19 mouse cellular contexts compared by ENCODE assay signal in genomic region chr6:8068979-8069378, GRCm38 (mm10).
DNase-seq lines count a peak whose midpoint lies in the region; ATAC-seq and TF ChIP-seq lines count a peak whose summit lies in the region.
"Had no signal": no experiment of that assay in that cellular context is flagged by ENCODE, and none has a peak within 500 bp of the region (broad histone marks: within the 10 kb centered on the region; RNA-seq: fewer than 3 reads in every experiment).

No protein-coding gene starts in this region.

- H3K4me3 ChIP-seq in hindbrain, postnatal 0 days (ENCODE audit: low read length), result no peak overlapping the region
- H3K4me3 ChIP-seq in hindbrain, embryonic 13.5 days, result no peak overlapping the region
- H3K4me3 ChIP-seq in limb, embryonic 10.5 days, result no peak overlapping the region
- H3K4me3 ChIP-seq: forebrain, embryonic 15.5 days; midbrain, embryonic 13.5 days had no signal

- intact Hi-C loops in left cerebral cortex, postnatal 25 days (cut with DNase I), result loop anchor here (10.0 kb wide), 1 partner anchor 666 kb away; no protein-coding TSS in a partner anchor
- intact Hi-C loops in left cerebral cortex, postnatal 4 days (cut with DNase I), result no loop called here

- no peaks in the 10 kb centered on the region for H3K4me1 ChIP-seq in hindbrain, postnatal 0 days (ENCODE audit: insufficient read depth, low read length)
- H3K4me1 ChIP-seq in hindbrain, embryonic 13.5 days (replicated peaks), result no peaks in the 10 kb centered on the region
- H3K4me1 ChIP-seq in limb, embryonic 10.5 days, result peaks cover 7% of the 10 kb centered on the region
- H3K4me1 ChIP-seq: forebrain, embryonic 15.5 days; midbrain, embryonic 13.5 days had no signal

- no peaks in the 10 kb centered on the region for H3K36me3 ChIP-seq in hindbrain, postnatal 0 days (ENCODE audit: insufficient read depth, low read length)
- no peaks in the 10 kb centered on the region for H3K36me3 ChIP-seq in hindbrain, embryonic 13.5 days
- H3K36me3 ChIP-seq in limb, embryonic 10.5 days, result no peaks in the 10 kb centered on the region
- H3K36me3 ChIP-seq: forebrain, embryonic 15.5 days; midbrain, embryonic 13.5 days had no signal

- TF ChIP-seq CTCF in hindbrain, postnatal 0 days (IDR thresholded peaks at IDR 0.05; ENCODE audit: low read depth), result no peak

- H3K4me2 ChIP-seq in hindbrain, postnatal 0 days (ENCODE audit: low read depth, low read length), result no peak overlapping the region
- H3K4me2 ChIP-seq in hindbrain, embryonic 13.5 days, result no peak overlapping the region
- H3K4me2 ChIP-seq: forebrain, embryonic 15.5 days; midbrain, embryonic 13.5 days had no signal

- no peak overlapping the region for H3K9ac ChIP-seq in hindbrain, postnatal 0 days (replicated peaks; ENCODE audit: low read length)
- no peak overlapping the region for H3K9ac ChIP-seq in hindbrain, embryonic 13.5 days
- H3K9ac ChIP-seq: forebrain, embryonic 15.5 days; liver, postnatal 0 days; midbrain, embryonic 13.5 days had no signal

- no peaks in the 10 kb centered on the region for H3K27me3 ChIP-seq in hindbrain, postnatal 0 days (ENCODE audit: insufficient read depth, low read length)
- H3K27me3 ChIP-seq in hindbrain, embryonic 13.5 days, result no peaks in the 10 kb centered on the region
- no peaks in the 10 kb centered on the region for H3K27me3 ChIP-seq in limb, embryonic 10.5 days (ENCODE audit: low read depth, poor library complexity, severe bottlenecking)
- H3K27me3 ChIP-seq: forebrain, embryonic 15.5 days; midbrain, embryonic 13.5 days had no signal

- no peaks in the 10 kb centered on the region for H3K9me3 ChIP-seq in hindbrain, postnatal 0 days (ENCODE audit: low read length)
- H3K9me3 ChIP-seq in hindbrain, embryonic 13.5 days, result no peaks in the 10 kb centered on the region
- H3K9me3 ChIP-seq in limb, embryonic 10.5 days (replicated peaks), result no peaks in the 10 kb centered on the region
- H3K9me3 ChIP-seq: forebrain, embryonic 15.5 days; midbrain, embryonic 13.5 days had no signal

- 89% methylated on average over 5 of the region's 5 CpGs for WGBS in hindbrain, postnatal 0 days
- 85% methylated on average over 5 of the region's 5 CpGs for WGBS in hindbrain, embryonic 13.5 days
- WGBS in limb, embryonic 10.5 days, result 90% methylated on average over 5 of the region's 5 CpGs

- no peak for ATAC-seq in hindbrain, postnatal 0 days
- ATAC-seq in hindbrain, embryonic 13.5 days (ENCODE audit: low FRiP score), result no peak
- ATAC-seq in erythroid progenitor cell, adult 5-6 weeks (replicated peaks; ENCODE audit: low FRiP score, poor library complexity, severe bottlenecking), result no peak
- no peak for ATAC-seq in inflammation-experienced regulatory T-cells, adult 6 months
- ATAC-seq: forebrain, embryonic 15.5 days; liver, postnatal 0 days; midbrain, embryonic 13.5 days had no signal

- H3K27ac ChIP-seq in hindbrain, postnatal 0 days, result no peak overlapping the region
- H3K27ac ChIP-seq in hindbrain, embryonic 13.5 days, result no peak overlapping the region
- H3K27ac ChIP-seq in limb, embryonic 10.5 days, result peak overlapping the region; percentile 25; the same call in 1 of the 2 replicates
- H3K27ac ChIP-seq: forebrain, embryonic 15.5 days; kidney, postnatal 0 days; midbrain, embryonic 13.5 days; stomach, postnatal 0 days had no signal

- DNase-seq in hindbrain, postnatal 0 days (ENCODE audit: low spot score), result peak; percentile 31
- DNase-seq in left cerebral cortex, postnatal 25 days (ENCODE audit: low spot score in 2 of 2), result peak; percentile 12 to 51
- DNase-seq in left cerebral cortex, postnatal 4 days, result no peak
- DNase-seq in limb, embryonic 10.5 days (ENCODE audit: low spot score), result no peak
- DNase-seq in right cerebral cortex, postnatal 4 days, result peak; percentile 20
- DNase-seq: B cell, adult 2 months; cerebellum, adult 2 months; cerebellum, postnatal 36 days; gastrocnemius, postnatal 14 days; kidney, adult 18-20 months; liver, postnatal 0 days; lung, postnatal 10 days had no signal

Comparison
In these comparisons a context has a peak if more than half of its experiments do, and no peak if none do; other contexts are left out.
1. DNase-seq: peak in hindbrain, postnatal 0 days (single experiment), left cerebral cortex, postnatal 25 days (2 of 2) and right cerebral cortex, postnatal 4 days (single experiment); none in left cerebral cortex, postnatal 4 days (single experiment) and limb, embryonic 10.5 days (single experiment).